Mouse (Mus musculus) midbrain, embryonic 13.5 days (tissue): ENCODE data around the gene Ttc7. TPM values are rescaled to one million over a fixed set of nuclear protein-coding genes. Genes with fewer than 3 reads are reported as not detected.
A peak's percentile ranks its signal among the peaks of the same experiment; 100 is the strongest.

Source experiments
- ATAC-seq: fragments of 200-750 bp; cut with Nextera tagmentation; 2 replicates; pipeline ENCODE4 v1.8.0; 2017; ENCODE audit warnings: mild to moderate bottlenecking, moderate TSS enrichment, moderate library complexity
- H3K27ac ChIP-seq: fragments of 300-500 bp; sonication (generic); 2 replicates; pipeline ENCODE4 v1.5.1; 2015; ENCODE audit warnings: inconsistent platforms, mild to moderate bottlenecking, moderate library complexity
- H3K27me3 ChIP-seq: fragments of 300-500 bp; sonication (generic); 2 replicates; pipeline ENCODE4 v1.6.1; 2015; ENCODE audit warnings: mild to moderate bottlenecking, inconsistent platforms
- H3K36me3 ChIP-seq: fragments of 300-500 bp; sonication (generic); 2 replicates; pipeline ENCODE4 v1.6.1; 2015; ENCODE audit warnings: mild to moderate bottlenecking, inconsistent platforms
- H3K4me1 ChIP-seq: fragments of 300-500 bp; sonication (generic); replicated peaks from 2 replicates; pipeline ENCODE4 v1.6.1; 2015; ENCODE audit warnings: inconsistent platforms
- H3K4me2 ChIP-seq: fragments of 300-500 bp; sonication (generic); replicated peaks from 2 replicates; pipeline ENCODE4 v1.6.1; 2015; ENCODE audit warnings: moderate library complexity, mild to moderate bottlenecking, inconsistent platforms
- H3K4me3 ChIP-seq: fragments of 300-500 bp; sonication (generic); replicated peaks from 2 replicates; pipeline ENCODE4 v1.5.1; 2015; ENCODE audit warnings: mild to moderate bottlenecking, inconsistent platforms
- H3K9ac ChIP-seq: fragments of 300-500 bp; sonication (generic); replicated peaks from 2 replicates; pipeline ENCODE4 v1.6.1; 2015; ENCODE audit warnings: mild to moderate bottlenecking, inconsistent platforms
- H3K9me3 ChIP-seq: fragments of 300-500 bp; sonication (generic); 2 replicates; pipeline ENCODE4 v1.6.1; 2016; ENCODE audit warnings: mild to moderate bottlenecking, inconsistent platforms
- WGBS: fragments of 180-500 bp; shearing (Covaris S2); methylation state at CpG from one replicate; pipeline ENCODE4 v1.1.7; 2015; 5-methylcytosine and 5-hydroxymethylcytosine counted together
- polyA plus RNA-seq: library from polyadenylated mRNA; unstranded; fragments of >200 nt; fragmentation: Nextera tagmentation; extraction: Ambion mirVana; gene quantifications from 2 replicates; pipeline ENCODE4 v1.2.1, GENCODE M21; 2015

The Ttc7 gene
- polyA plus RNA-seq, 1 experiment from 2014 or later = 4.3 TPM

GRCm38 (mm10) chr17:87306746-87307145 is 24.1 kb downstream of the Ttc7 start:
- Histone ChIP-seq H3K9me3 (no peaks in the 10 kb centered on the region), H3K36me3 (no peaks in the 10 kb centered on the region), H3K4me2 (no peak overlapping the region), H3K27me3 (no peaks in the 10 kb centered on the region), H3K4me3 (no peak overlapping the region), H3K4me1 (no peaks in the 10 kb centered on the region), H3K27ac (no peak overlapping the region), H3K9ac (no peak overlapping the region)
- 81% methylated on average over 8 of the region's 8 CpGs for WGBS
- ATAC-seq = no peak

- H3K27ac ChIP-seq = no peak overlapping the region
- H3K4me2 ChIP-seq = no peak overlapping the region
- H3K9me3 ChIP-seq = no peaks in the 10 kb centered on the region
- no peaks in the 10 kb centered on the region for H3K27me3 ChIP-seq
- no peaks in the 10 kb centered on the region for H3K4me1 ChIP-seq
- no peaks in the 10 kb centered on the region for H3K36me3 ChIP-seq
- 81% methylated on average over 12 of the region's 12 CpGs for WGBS
- ATAC-seq = no peak
- no peak overlapping the region for H3K9ac ChIP-seq
- no peak overlapping the region for H3K4me3 ChIP-seq
Measured at GRCm38 (mm10) chr17:87309073-87309788, 26.5 kb downstream of the Ttc7 start.

GRCm38 (mm10) chr17:87310497-87310896 is 27.8 kb downstream of the Ttc7 start:
- H3K27ac ChIP-seq = no peak overlapping the region
- H3K9ac ChIP-seq = no peak overlapping the region
- H3K4me1 ChIP-seq = peaks cover 9% of the 10 kb centered on the region
- H3K4me2 ChIP-seq = no peak overlapping the region
- H3K4me3 ChIP-seq = no peak overlapping the region
- H3K9me3 ChIP-seq = no peaks in the 10 kb centered on the region
- no peaks in the 10 kb centered on the region for H3K27me3 ChIP-seq
- 81% methylated on average over 7 of the region's 7 CpGs for WGBS
- no peak for ATAC-seq
- no peaks in the 10 kb centered on the region for H3K36me3 ChIP-seq

GRCm38 (mm10) chr17:87312351-87312750 is 29.7 kb downstream of the Ttc7 start:
- 28% methylated on average over 12 of the region's 12 CpGs for WGBS
- Histone ChIP-seq H3K4me2 (no peak overlapping the region), H3K27me3 (no peaks in the 10 kb centered on the region), H3K4me3 (no peak overlapping the region), H3K9me3 (no peaks in the 10 kb centered on the region), H3K9ac (no peak overlapping the region), H3K4me1 (peaks cover 9% of the 10 kb centered on the region), H3K27ac (no peak overlapping the region), H3K36me3 (no peaks in the 10 kb centered on the region)
- ATAC-seq = no peak

GRCm38 (mm10) chr17:87312924-87313870 is 30.5 kb downstream of the Ttc7 start:
- Histone ChIP-seq H3K9ac (no peak overlapping the region), H3K27me3 (no peaks in the 10 kb centered on the region)

GRCm38 (mm10) chr17:87314121-87314520 is 31.4 kb downstream of the Ttc7 start:
- H3K4me1 ChIP-seq = peaks cover 9% of the 10 kb centered on the region
- H3K4me3 ChIP-seq = no peak overlapping the region
- WGBS = 86% methylated on average over 8 of the region's 8 CpGs
- H3K27me3 ChIP-seq = no peaks in the 10 kb centered on the region
- no peak overlapping the region for H3K4me2 ChIP-seq
- ATAC-seq = no peak
- no peak overlapping the region for H3K27ac ChIP-seq
- H3K9ac ChIP-seq = no peak overlapping the region
- H3K36me3 ChIP-seq = no peaks in the 10 kb centered on the region
- no peaks in the 10 kb centered on the region for H3K9me3 ChIP-seq

More at GRCm38 (mm10) chr17:87312924-87313870, 30.5 kb downstream of the Ttc7 start:
- Histone ChIP-seq H3K4me2 (no peak overlapping the region), H3K27ac (no peak overlapping the region), H3K4me1 (peaks cover 9% of the 10 kb centered on the region), H3K9me3 (no peaks in the 10 kb centered on the region), H3K36me3 (no peaks in the 10 kb centered on the region), H3K4me3 (no peak overlapping the region)
- no peak for ATAC-seq
- WGBS = 54% methylated on average over 18 of the region's 18 CpGs

- WGBS = 55% methylated on average over 5 of the region's 5 CpGs
- H3K4me3 ChIP-seq = no peak overlapping the region
- H3K9me3 ChIP-seq = no peaks in the 10 kb centered on the region
- peak; percentile 73 for ATAC-seq
- H3K4me1 ChIP-seq = peaks cover 9% of the 10 kb centered on the region
- H3K9ac ChIP-seq = no peak overlapping the region
- H3K4me2 ChIP-seq = peak overlapping the region; percentile 21; the same call in 1 of the 2 replicates
- H3K36me3 ChIP-seq = no peaks in the 10 kb centered on the region
- H3K27ac ChIP-seq = no peak overlapping the region
- no peaks in the 10 kb centered on the region for H3K27me3 ChIP-seq
Measured at GRCm38 (mm10) chr17:87314530-87314946, 31.9 kb downstream of the Ttc7 start.

GRCm38 (mm10) chr17:87315021-87315531 is 32.4 kb downstream of the Ttc7 start:
- ATAC-seq = peak; percentile 84
- WGBS = 12% methylated on average over 9 of the region's 9 CpGs
- Histone ChIP-seq H3K36me3 (no peaks in the 10 kb centered on the region), H3K9ac (0 out of 2 replicates have a peak overlapping the region, but pooled peaks have one; percentile 19), H3K9me3 (no peaks in the 10 kb centered on the region), H3K4me2 (peak overlapping the region; percentile 21; the same call in 1 of the 2 replicates), H3K27ac (no peak overlapping the region), H3K4me1 (peaks cover 9% of the 10 kb centered on the region), H3K27me3 (no peaks in the 10 kb centered on the region), H3K4me3 (no peak overlapping the region)

- Histone ChIP-seq H3K27ac (no peak overlapping the region), H3K27me3 (no peaks in the 10 kb centered on the region), H3K9ac (no peak overlapping the region), H3K9me3 (no peaks in the 10 kb centered on the region), H3K4me1 (peaks cover 9% of the 10 kb centered on the region), H3K36me3 (no peaks in the 10 kb centered on the region), H3K4me3 (no peak overlapping the region), H3K4me2 (no peak overlapping the region)
- ATAC-seq = no peak
- 84% methylated on average over 23 of the region's 23 CpGs for WGBS
Measured at GRCm38 (mm10) chr17:87315891-87316763, 33.4 kb downstream of the Ttc7 start.

- peaks cover 9% of the 10 kb centered on the region for H3K4me1 ChIP-seq
- H3K9ac ChIP-seq = no peak overlapping the region
Measured at GRCm38 (mm10) chr17:87317271-87317670, 34.6 kb downstream of the Ttc7 start.

GRCm38 (mm10) chr17:87317947-87318346 is 35.3 kb downstream of the Ttc7 start:
- 73% methylated on average over 9 of the region's 9 CpGs for WGBS
- H3K9me3 ChIP-seq = no peaks in the 10 kb centered on the region; the same call in 1 of the 2 replicates
- H3K9ac ChIP-seq = no peak overlapping the region
- no peak overlapping the region for H3K4me2 ChIP-seq
- no peak overlapping the region for H3K4me3 ChIP-seq
- H3K27ac ChIP-seq = no peak overlapping the region
- H3K27me3 ChIP-seq = no peaks in the 10 kb centered on the region
- no peaks in the 10 kb centered on the region for H3K36me3 ChIP-seq
- no peak for ATAC-seq
- peaks cover 9% of the 10 kb centered on the region for H3K4me1 ChIP-seq

More at GRCm38 (mm10) chr17:87317271-87317670, 34.6 kb downstream of the Ttc7 start:
- no peak overlapping the region for H3K4me3 ChIP-seq
- H3K9me3 ChIP-seq = no peaks in the 10 kb centered on the region; the same call in 1 of the 2 replicates
- no peak overlapping the region for H3K4me2 ChIP-seq
- H3K27ac ChIP-seq = no peak overlapping the region
- no peaks in the 10 kb centered on the region for H3K27me3 ChIP-seq
- no peak for ATAC-seq
- no peaks in the 10 kb centered on the region for H3K36me3 ChIP-seq
- WGBS = 34% methylated on average over 6 of the region's 6 CpGs
